Mouse (Mus musculus): ENCODE data around the gene Tiparp.

- TF ChIP-seq CTCF (IDR thresholded peaks at IDR 0.05; ENCODE audit: extremely low read depth, insufficient read depth, insufficient read length, insufficient replicate concordance) (no peak), POLR2A (IDR thresholded peaks at IDR 0.05; ENCODE audit: low read depth, low read length) (no peak)
Observed at GRCm38 (mm10) chr3:65489601-65490000, 38.6 kb upstream of the Tiparp start.

Measured in spleen, adult 2 months (tissue).